Mouse (Mus musculus) E14TG2a.4 (cell line): ENCODE results near the gene Ube2e1.

Experiments
- CTCF ChIP-seq: conservative IDR thresholded peaks from 2 replicates; pipeline ENCODE4 v1.5.1; 2014; ENCODE audit warnings: low read length
- NANOG ChIP-seq: IDR thresholded peaks from 2 replicates; pipeline ENCODE4 v1.6.1; 2014; ENCODE audit warnings: borderline replicate concordance, low read length, mixed read lengths
- POU5F1 ChIP-seq: IDR thresholded peaks from 2 replicates; pipeline ENCODE4 v1.6.1; 2014; ENCODE audit warnings: low read length, borderline replicate concordance

DNA sequence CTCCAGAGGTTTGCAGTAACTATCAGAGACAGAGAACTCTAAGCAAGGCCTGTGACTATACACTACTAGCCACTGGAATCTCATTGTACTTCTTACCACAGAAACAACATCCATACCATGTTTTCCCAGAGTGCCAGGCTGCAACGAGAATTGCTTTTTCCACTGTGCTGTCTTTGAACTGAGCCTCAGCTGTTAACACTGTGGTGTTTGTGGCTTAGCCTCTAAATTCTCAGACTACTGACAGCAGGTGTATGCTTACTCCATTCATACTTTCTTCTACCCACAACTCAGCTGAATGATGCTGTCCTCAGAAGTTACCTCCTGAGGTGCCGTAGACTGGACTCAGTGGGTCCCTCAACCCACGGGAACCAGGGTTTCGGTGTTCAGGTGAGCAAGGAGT, 89.9 kb downstream of the Ube2e1 start:
- no peak for TF ChIP-seq CTCF
- no peak for TF ChIP-seq NANOG
- no peak for TF ChIP-seq POU5F1
